Mouse (Mus musculus): Measurements from ENCODE around the gene Pcsk5.

Pcsk5 gene

GRCm38 (mm10) chr19:17572315-17572714 lies 265.1 kb downstream of the Pcsk5 start:
- DNase-seq (ENCODE audit: low spot score) = no peak

- no peak for DNase-seq (ENCODE audit: low spot score)
Observed at GRCm38 (mm10) chr19:17570936-17571335, 266.5 kb downstream of the Pcsk5 start.

- DNase-seq (ENCODE audit: low spot score) = no peak
Observed at GRCm38 (mm10) chr19:17567264-17567663, 270.2 kb downstream of the Pcsk5 start.

GRCm38 (mm10) chr19:17566097-17566496 lies 271.3 kb downstream of the Pcsk5 start:
- DNase-seq (ENCODE audit: low spot score) = no peak

- DNase-seq (ENCODE audit: low spot score) = no peak
Observed at GRCm38 (mm10) chr19:17558764-17559163, 278.7 kb downstream of the Pcsk5 start.

GRCm38 (mm10) chr19:17555159-17555558 lies 282.3 kb downstream of the Pcsk5 start:
- DNase-seq (ENCODE audit: low spot score) = no peak

- no peak for DNase-seq (ENCODE audit: low spot score)
Observed at GRCm38 (mm10) chr19:17554571-17554970, 282.9 kb downstream of the Pcsk5 start.

- no peak for DNase-seq (ENCODE audit: low spot score)
Observed at GRCm38 (mm10) chr19:17553396-17554100, 283.9 kb downstream of the Pcsk5 start.

GRCm38 (mm10) chr19:17528746-17529532 lies 308.5 kb downstream of the Pcsk5 start:
- no peak for DNase-seq (ENCODE audit: low spot score)

GRCm38 (mm10) chr19:17525558-17525957 lies 311.9 kb downstream of the Pcsk5 start:
- DNase-seq (ENCODE audit: low spot score) = no peak

GRCm38 (mm10) chr19:17514456-17514855 lies 323.0 kb downstream of the Pcsk5 start:
- DNase-seq (ENCODE audit: low spot score) = peak; percentile 57

GRCm38 (mm10) chr19:17511283-17511682 lies 326.1 kb downstream of the Pcsk5 start:
- no peak for DNase-seq (ENCODE audit: low spot score)

GRCm38 (mm10) chr19:17504212-17504611 lies 333.2 kb downstream of the Pcsk5 start:
- no peak for DNase-seq (ENCODE audit: low spot score)

GRCm38 (mm10) chr19:17498586-17499235 lies 338.7 kb downstream of the Pcsk5 start:
- no peak for DNase-seq (ENCODE audit: low spot score)

- DNase-seq (ENCODE audit: low spot score) = no peak
Observed at GRCm38 (mm10) chr19:17496131-17496530, 341.3 kb downstream of the Pcsk5 start.

- peak; percentile 22 for DNase-seq (ENCODE audit: low spot score)
Observed at GRCm38 (mm10) chr19:17491822-17492544, 345.4 kb downstream of the Pcsk5 start.

GRCm38 (mm10) chr19:17491322-17491721 lies 346.1 kb downstream of the Pcsk5 start:
- no peak for DNase-seq (ENCODE audit: low spot score)

GRCm38 (mm10) chr19:17489866-17490141 lies 347.6 kb downstream of the Pcsk5 start:
- DNase-seq (ENCODE audit: low spot score) = no peak

- DNase-seq (ENCODE audit: low spot score) = no peak
Observed at GRCm38 (mm10) chr19:17489041-17489865, 348.2 kb downstream of the Pcsk5 start.

- no peak for DNase-seq (ENCODE audit: low spot score)
Observed at GRCm38 (mm10) chr19:17482126-17482790, 355.2 kb downstream of the Pcsk5 start.

- no peak for DNase-seq (ENCODE audit: low spot score)
Observed at GRCm38 (mm10) chr19:17479471-17479870, 358.0 kb downstream of the Pcsk5 start.
